Mouse (Mus musculus) liver, embryonic 11.5 days (tissue): Measurements from ENCODE around the gene Rph3al. TPM values are rescaled to one million over a fixed set of nuclear protein-coding genes. Genes with fewer than 3 reads are reported as not detected.

ENCODE experiments used
- ATAC-seq: fragments of 200-750 bp; cut with Nextera tagmentation; replicated peaks from 2 replicates; pipeline ENCODE4 v1.8.0; 2017; ENCODE audit warnings: moderate number of reproducible peaks, mild to moderate bottlenecking, moderate TSS enrichment, moderate library complexity; ENCODE audit not compliant: low FRiP score
- DNase-seq: peaks from one replicate; pipeline ENCODE4 v3.0.0-alpha.2; 2017; ENCODE audit warnings: low spot score
- H3K27ac ChIP-seq: fragments of 300-500 bp; sonication (generic); 2 replicates; pipeline ENCODE4 v1.5.1; 2014; ENCODE audit warnings: mild to moderate bottlenecking, low read depth, low read length, control low read depth
- H3K27me3 ChIP-seq: fragments of 300-500 bp; sonication (generic); replicated peaks from 2 replicates; pipeline ENCODE4 v1.6.1; 2014; ENCODE audit warnings: low read length, mixed read lengths; ENCODE audit not compliant: control insufficient read depth, insufficient read depth
- H3K36me3 ChIP-seq: fragments of 300-500 bp; sonication (generic); 2 replicates; pipeline ENCODE4 v1.6.1; 2014; ENCODE audit warnings: mild to moderate bottlenecking, low read length, moderate library complexity, mixed read lengths; ENCODE audit not compliant: control insufficient read depth, insufficient read depth
- H3K4me1 ChIP-seq: fragments of 300-500 bp; sonication (generic); replicated peaks from 2 replicates; pipeline ENCODE4 v1.6.1; 2014; ENCODE audit warnings: low read length, mixed read lengths; ENCODE audit not compliant: control insufficient read depth, insufficient read depth
- H3K4me2 ChIP-seq: fragments of 300-500 bp; sonication (generic); 2 replicates; pipeline ENCODE4 v1.6.1; 2014; ENCODE audit warnings: mild to moderate bottlenecking, control low read depth, moderate library complexity
- H3K4me3 ChIP-seq: fragments of 300-500 bp; sonication (generic); 2 replicates; pipeline ENCODE4 v1.5.1; 2014; ENCODE audit warnings: low read depth, low read length, control low read depth
- H3K9ac ChIP-seq: fragments of 300-500 bp; sonication (generic); 2 replicates; pipeline ENCODE4 v1.6.1; 2014; ENCODE audit warnings: low read depth, low read length, control low read depth
- H3K9me3 ChIP-seq: fragments of 300-500 bp; sonication (generic); 2 replicates; pipeline ENCODE4 v1.6.1; 2016; ENCODE audit warnings: low read length, inconsistent platforms, mixed read lengths; ENCODE audit not compliant: control insufficient read depth
- whole genome bisulfite sequencing: fragments of 180-500 bp; shearing (Covaris S2); extraction: QIAGEN DNeasy Blood & Tissue Kit; methylation state at CpG from one replicate; pipeline ENCODE4 v1.1.7; 2014; 5-methylcytosine and 5-hydroxymethylcytosine counted together
- polyA plus RNA-seq: library from polyadenylated mRNA; unstranded; fragments of >200 nt; fragmentation: Nextera tagmentation; extraction: Ambion mirVana; gene quantifications from 2 replicates; pipeline ENCODE4 v1.2.1, GENCODE M21; 2014

The Rph3al gene
- polyA plus RNA-seq, 1 experiment from 2014 or later: 1.5 TPM

- Histone ChIP-seq H3K9ac (peak within 1 kb of the TSS; percentile 12; the same call in 1 of the 2 replicates), H3K4me2 (peak within 1 kb of the TSS; percentile 59), H3K36me3 (no peaks in the 10 kb centered on the region), H3K4me1 (0 out of 2 replicates have a peak, but pooled peaks cover 2% of the 10 kb centered on the region), H3K9me3 (no peaks in the 10 kb centered on the region), H3K4me3 (peak within 1 kb of the TSS; percentile 47), H3K27ac (no peak within 1 kb of the TSS), H3K27me3 (peaks cover 73% of the 10 kb centered on the region)
- 5% methylated on average over 37 of the region's 37 CpGs for WGBS
- DNase-seq (no peak), ATAC-seq (no peak)
Measured at GRCm38 (mm10) chr11:75796029-75796445, 142.2 kb downstream of the Rph3al start, which contains the start of gene Doc2b. Doc2b (minus strand) TSS chr11:75796049.

- Histone ChIP-seq H3K4me3 (peak overlapping the region; percentile 47), H3K27ac (no peak overlapping the region), H3K4me1 (0 out of 2 replicates have a peak, but pooled peaks cover 2% of the 10 kb centered on the region), H3K9ac (peak overlapping the region; percentile 12; the same call in 1 of the 2 replicates), H3K27me3 (peaks cover 73% of the 10 kb centered on the region), H3K9me3 (no peaks in the 10 kb centered on the region), H3K36me3 (no peaks in the 10 kb centered on the region), H3K4me2 (peak overlapping the region; percentile 59)
- WGBS: 5% methylated on average over 15 of the region's 42 CpGs
- DNase-seq: no peak
- no peak for ATAC-seq
Measured at GRCm38 (mm10) chr11:75795321-75795636, 142.9 kb downstream of the Rph3al start.

- Histone ChIP-seq H3K27me3 (peaks cover 76% of the 10 kb centered on the region), H3K4me3 (peak overlapping the region; percentile 47), H3K9ac (peak overlapping the region; percentile 12; the same call in 1 of the 2 replicates), H3K4me1 (0 out of 2 replicates have a peak, but pooled peaks cover 2% of the 10 kb centered on the region), H3K4me2 (peak overlapping the region; percentile 59), H3K36me3 (no peaks in the 10 kb centered on the region), H3K27ac (no peak overlapping the region), H3K9me3 (no peaks in the 10 kb centered on the region)
- DNase-seq: no peak
- ATAC-seq: no peak
- 7% methylated on average over 44 of the region's 45 CpGs for WGBS
Measured at GRCm38 (mm10) chr11:75794602-75795320, 143.5 kb downstream of the Rph3al start.

- ATAC-seq (no peak), DNase-seq (no peak)
- H3K27me3 ChIP-seq: peaks cover 65% of the 10 kb centered on the region
- H3K9me3 ChIP-seq: no peaks in the 10 kb centered on the region
- H3K9ac ChIP-seq: no peak overlapping the region
- H3K27ac ChIP-seq: no peak overlapping the region
- H3K36me3 ChIP-seq: no peaks in the 10 kb centered on the region
- 0 out of 2 replicates have a peak, but pooled peaks cover 2% of the 10 kb centered on the region for H3K4me1 ChIP-seq
- WGBS: 72% methylated on average over 5 of the region's 5 CpGs
- H3K4me2 ChIP-seq: no peak overlapping the region
- no peak overlapping the region for H3K4me3 ChIP-seq
Measured at GRCm38 (mm10) chr11:75793351-75793750, 144.9 kb downstream of the Rph3al start.

GRCm38 (mm10) chr11:75792535-75792934 is 145.7 kb downstream of the Rph3al start:
- Histone ChIP-seq H3K9ac (no peak overlapping the region), H3K9me3 (no peaks in the 10 kb centered on the region), H3K27me3 (peaks cover 57% of the 10 kb centered on the region), H3K36me3 (no peaks in the 10 kb centered on the region), H3K4me1 (0 out of 2 replicates have a peak, but pooled peaks cover 2% of the 10 kb centered on the region), H3K4me2 (no peak overlapping the region), H3K4me3 (no peak overlapping the region), H3K27ac (no peak overlapping the region)
- WGBS: 58% methylated on average over 5 of the region's 5 CpGs
- ATAC-seq (no peak), DNase-seq (no peak)

GRCm38 (mm10) chr11:75785897-75786296 is 152.3 kb downstream of the Rph3al start:
- ATAC-seq (no peak), DNase-seq (no peak)
- Histone ChIP-seq H3K9me3 (no peaks in the 10 kb centered on the region), H3K9ac (no peak overlapping the region), H3K27ac (no peak overlapping the region), H3K36me3 (no peaks in the 10 kb centered on the region), H3K4me2 (no peak overlapping the region), H3K4me1 (no peaks in the 10 kb centered on the region), H3K4me3 (no peak overlapping the region), H3K27me3 (peaks cover 7% of the 10 kb centered on the region; the same call in 1 of the 2 replicates)
- WGBS: 61% methylated on average over 8 of the region's 8 CpGs

GRCm38 (mm10) chr11:75783799-75784198 is 154.4 kb downstream of the Rph3al start:
- no peak overlapping the region for H3K27ac ChIP-seq
- no peaks in the 10 kb centered on the region for H3K9me3 ChIP-seq
- no peak overlapping the region for H3K4me2 ChIP-seq
- no peak overlapping the region for H3K9ac ChIP-seq
- 80% methylated on average over 5 of the region's 5 CpGs for WGBS
- peaks cover 3% of the 10 kb centered on the region; the same call in 1 of the 2 replicates for H3K27me3 ChIP-seq
- H3K4me1 ChIP-seq: no peaks in the 10 kb centered on the region
- no peak overlapping the region for H3K4me3 ChIP-seq
- H3K36me3 ChIP-seq: no peaks in the 10 kb centered on the region
- ATAC-seq: no peak
- DNase-seq: no peak

GRCm38 (mm10) chr11:75781919-75782318 is 156.3 kb downstream of the Rph3al start:
- Histone ChIP-seq H3K27ac (no peak overlapping the region), H3K4me2 (no peak overlapping the region), H3K4me3 (no peak overlapping the region), H3K9me3 (no peaks in the 10 kb centered on the region), H3K4me1 (no peaks in the 10 kb centered on the region), H3K36me3 (no peaks in the 10 kb centered on the region), H3K9ac (no peak overlapping the region), H3K27me3 (peaks cover 3% of the 10 kb centered on the region; the same call in 1 of the 2 replicates)
- no peak for ATAC-seq
- DNase-seq: no peak
- 24% methylated on average over 6 of the region's 6 CpGs for WGBS
